Mouse (Mus musculus) fat pad, adult 2 months (tissue): ENCODE data around the gene Mrps25.

Source experiments
- DNase-seq: peaks from one replicate; pipeline ENCODE4 v3.0.0-alpha.2; 2011; ENCODE audit warnings: low read depth, low spot score; ENCODE audit errors: extremely low read depth

Gene Mrps25

GRCm38 (mm10) chr6:92131456-92131855, 52.4 kb downstream of the Mrps25 start:
- DNase-seq = no peak

DNA sequence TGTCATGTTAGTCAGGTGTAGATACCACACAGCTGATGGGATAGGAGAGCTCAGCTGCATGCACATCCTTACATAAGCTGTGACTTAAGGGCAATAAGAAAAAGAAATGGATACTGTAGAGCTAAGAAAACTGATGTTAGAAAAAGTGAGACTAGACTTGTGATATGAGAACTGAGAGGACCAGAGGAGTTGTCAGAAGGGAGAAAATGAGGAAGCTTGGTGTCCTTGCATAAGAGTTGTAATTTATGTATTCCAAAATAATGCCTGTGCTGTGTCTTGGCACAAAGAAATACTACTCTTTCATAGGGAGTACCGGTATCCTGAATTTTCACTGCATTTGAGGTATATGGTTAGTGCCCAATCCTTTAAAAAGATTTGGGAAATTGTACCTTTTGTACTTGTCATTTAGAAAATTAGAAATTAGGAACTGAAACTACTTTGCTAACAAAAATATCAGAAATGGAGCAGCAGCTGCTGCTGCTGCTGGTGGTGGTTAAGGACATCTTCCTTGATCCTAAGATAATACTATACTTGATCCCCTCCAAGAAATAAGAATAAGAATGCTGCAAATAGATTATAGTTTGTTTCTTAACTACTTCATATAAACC, 56.9 kb downstream of the Mrps25 start:
- no peak for DNase-seq

DNA sequence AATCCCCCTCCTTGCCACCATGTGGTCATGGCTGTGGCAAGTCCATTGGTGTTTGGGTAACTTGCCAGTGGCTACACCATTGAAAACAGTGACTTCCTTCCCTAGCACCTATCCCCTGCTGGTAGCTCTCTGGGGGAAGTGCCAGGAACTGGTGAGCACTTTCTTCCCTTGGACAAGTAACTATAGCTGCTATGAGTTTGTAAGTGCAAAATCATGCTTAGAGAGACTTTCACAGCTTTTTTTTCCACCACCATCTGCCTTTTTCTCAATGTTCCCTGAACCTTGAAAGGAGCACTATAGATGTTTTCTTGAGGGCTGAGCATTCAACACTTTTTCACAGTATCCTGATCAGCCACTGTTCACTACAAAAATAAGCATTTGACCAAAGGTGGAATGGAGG, 59.3 kb downstream of the Mrps25 start:
- DNase-seq = no peak
